Mouse (Mus musculus): ENCODE measurements around the gene Spint1. TPM values are rescaled to one million over a fixed set of nuclear protein-coding genes. Genes with fewer than 3 reads are reported as not detected.

Spint1 gene
- total and polyA plus RNA-seq, 3 experiments, result not detected

- DNase-seq (ENCODE audit: extremely low read depth), result no peak
- H3K27ac ChIP-seq (ENCODE audit: insufficient read depth, low read depth), result no peak overlapping the region
- H3K9ac ChIP-seq (ENCODE audit: insufficient read depth, low read depth), result no peak overlapping the region
- H3K79me2 ChIP-seq (replicated peaks; ENCODE audit: control insufficient read depth, extremely low read depth, insufficient read depth, poor library complexity, severe bottlenecking), result no peaks in the 10 kb centered on the region
- dilution Hi-C loops (cut with MboI; ENCODE audit: extremely low pct_ligation_motif_present, extremely low pct_unique_long_range_greater_than_20kb, low sequenced_read_pairs), result no loop called here
- no peaks in the 10 kb centered on the region for H3K9me3 ChIP-seq (replicated peaks; ENCODE audit: low read length)
- no peak overlapping the region for H3K4me3 ChIP-seq (replicated peaks in 1 of 3; ENCODE audit: low read depth in 2 of 3, low read length in 2 of 3, poor library complexity in 1 of 3)
- H3K4me2 ChIP-seq (ENCODE audit: insufficient read depth, low read depth, poor library complexity, severe bottlenecking), result peak overlapping the region; percentile 41; the same call in 1 of the 2 replicates
- peaks cover 30% of the 10 kb centered on the region for H3K27me3 ChIP-seq (replicated peaks)
- no peaks in the 10 kb centered on the region for H3K36me3 ChIP-seq (replicated peaks in 1 of 2; ENCODE audit: control insufficient read depth in 1 of 2, insufficient read depth in 1 of 2, low read length in 1 of 2)
- TF ChIP-seq SIN3A (IDR thresholded peaks at IDR 0.05; ENCODE audit: low read length), result no peak
- TF ChIP-seq EP300 (IDR thresholded peaks at IDR 0.05; ENCODE audit: low read length), result no peak
- TF ChIP-seq CTCF (conservative IDR thresholded peaks at IDR 0.05 in 1 of 2, IDR thresholded peaks at IDR 0.05 in 1 of 2; ENCODE audit: low read depth in 2 of 2, low read length in 2 of 2), result no peak
- H3K4me1 ChIP-seq (ENCODE audit: control insufficient read depth in 1 of 2, insufficient read depth in 2 of 2), result peaks cover 18 to 39% of the 10 kb centered on the region in 2 experiments
- in situ Hi-C loops (cut with MboI; ENCODE audit: low pct_ligation_motif_present, low pct_unique_long_range_greater_than_20kb, low sequenced_read_pairs), result no loop called here
These were observed 33.1 kb downstream of the Spint1 start for GRCm38 (mm10) chr2:119270286-119270642.

GRCm38 (mm10) chr2:119270643-119271331, 33.6 kb downstream of the Spint1 start, which contains the start of gene Rhov:
TSS of gene Rhov (minus strand) at chr2:119271272.
- in situ Hi-C loops (cut with MboI; ENCODE audit: low pct_ligation_motif_present, low pct_unique_long_range_greater_than_20kb, low sequenced_read_pairs), result no loop called here
- Histone ChIP-seq H3K9me3 (replicated peaks; ENCODE audit: low read length) (no peaks in the 10 kb centered on the region), H3K27me3 (replicated peaks) (peaks cover 30% of the 10 kb centered on the region), H3K27ac (ENCODE audit: insufficient read depth, low read depth) (no peak within 1 kb of the TSS), H3K79me2 (replicated peaks; ENCODE audit: control insufficient read depth, extremely low read depth, insufficient read depth, poor library complexity, severe bottlenecking) (no peaks in the 10 kb centered on the region), H3K9ac (ENCODE audit: insufficient read depth, low read depth) (peak within 1 kb of the TSS; percentile 11; the same call in 1 of the 2 replicates), H3K4me1 (ENCODE audit: control insufficient read depth in 1 of 2, insufficient read depth in 2 of 2) (peaks cover 18 to 39% of the 10 kb centered on the region in 2 experiments), H3K4me3 (replicated peaks in 1 of 3; ENCODE audit: low read depth in 2 of 3, low read length in 2 of 3, poor library complexity in 1 of 3) (peak within 1 kb of the TSS in 2 of 3 experiments; percentile 31 to 61), H3K4me2 (ENCODE audit: insufficient read depth, low read depth, poor library complexity, severe bottlenecking) (peak within 1 kb of the TSS; percentile 41), H3K36me3 (replicated peaks in 1 of 2; ENCODE audit: control insufficient read depth in 1 of 2, insufficient read depth in 1 of 2, low read length in 1 of 2) (no peaks in the 10 kb centered on the region)
- dilution Hi-C loops (cut with MboI; ENCODE audit: extremely low pct_ligation_motif_present, extremely low pct_unique_long_range_greater_than_20kb, low sequenced_read_pairs), result no loop called here
- TF ChIP-seq PAX5 (IDR thresholded peaks at IDR 0.05; ENCODE audit: low read length), result no peak
- no peak for TF ChIP-seq MEF2A (IDR thresholded peaks at IDR 0.05; ENCODE audit: borderline replicate concordance, low read depth, low read length)
- TF ChIP-seq TBP (conservative IDR thresholded peaks at IDR 0.05; ENCODE audit: low read depth, low read length), result peak; percentile 57; the same call in 1 of the 2 replicates
- TF ChIP-seq GABPA (IDR thresholded peaks at IDR 0.05; ENCODE audit: insufficient replicate concordance, low read depth, low read length), result no peak
- TF ChIP-seq POLR2A (IDR thresholded peaks at IDR 0.05; ENCODE audit: low read depth, low read length), result 0 out of 2 replicates have a peak, but pooled peaks have one; percentile 22
- 0 out of 2 replicates have a peak, but pooled peaks have one; percentile 39 for TF ChIP-seq UBTF (IDR thresholded peaks at IDR 0.05; ENCODE audit: low read depth, low read length)
- peak; percentile 29 for DNase-seq (ENCODE audit: extremely low read depth)

- dilution Hi-C loops (cut with MboI; ENCODE audit: extremely low pct_ligation_motif_present, extremely low pct_unique_long_range_greater_than_20kb, low sequenced_read_pairs), result no loop called here
- no peak for DNase-seq (ENCODE audit: extremely low read depth)
- TF ChIP-seq JUN (IDR thresholded peaks at IDR 0.05; ENCODE audit: insufficient read depth, low read depth, low read length), result no peak
- TF ChIP-seq MAX (IDR thresholded peaks at IDR 0.05; ENCODE audit: low read length), result no peak
- no peak for TF ChIP-seq ZKSCAN1 (IDR thresholded peaks at IDR 0.05; ENCODE audit: borderline replicate concordance, low read depth, low read length)
- TF ChIP-seq MYC (IDR thresholded peaks at IDR 0.05; ENCODE audit: low read depth, low read length), result no peak
- TF ChIP-seq IRF4 (IDR thresholded peaks at IDR 0.05; ENCODE audit: low read depth, low read length), result peak; percentile 41; the same call in 1 of the 2 replicates
- TF ChIP-seq E2F4 (IDR thresholded peaks at IDR 0.05; ENCODE audit: insufficient replicate concordance, low read depth, low read length), result no peak
- TF ChIP-seq SIN3A (IDR thresholded peaks at IDR 0.05; ENCODE audit: low read length), result no peak
- TF ChIP-seq MXI1 (IDR thresholded peaks at IDR 0.05; ENCODE audit: low read depth, low read length), result no peak
- peak; percentile 51 for TF ChIP-seq ETS1 (conservative IDR thresholded peaks at IDR 0.05; ENCODE audit: low read depth, low read length)
- TF ChIP-seq RCOR1 (conservative IDR thresholded peaks at IDR 0.05; ENCODE audit: low read depth, low read length), result no peak
- TF ChIP-seq RAD21 (IDR thresholded peaks at IDR 0.05; ENCODE audit: low read depth, low read length), result no peak
- no peak for TF ChIP-seq GABPA (IDR thresholded peaks at IDR 0.05; ENCODE audit: insufficient replicate concordance, low read depth, low read length)
- TF ChIP-seq CHD2 (IDR thresholded peaks at IDR 0.05; ENCODE audit: low read length), result no peak
- TF ChIP-seq KAT2A (IDR thresholded peaks at IDR 0.05; ENCODE audit: insufficient replicate concordance, low read length), result no peak
- no peak for TF ChIP-seq USF1 (IDR thresholded peaks at IDR 0.05; ENCODE audit: low read depth, low read length)
- no peak for TF ChIP-seq MAZ (IDR thresholded peaks at IDR 0.05; ENCODE audit: low read depth, low read length)
- no peak overlapping the region for H3K9ac ChIP-seq (ENCODE audit: insufficient read depth, low read depth)
- H3K4me1 ChIP-seq (ENCODE audit: control insufficient read depth in 1 of 2, insufficient read depth in 2 of 2), result peaks cover 12 to 26% of the 10 kb centered on the region in 2 experiments
- no peak overlapping the region for H3K4me2 ChIP-seq (ENCODE audit: insufficient read depth, low read depth, poor library complexity, severe bottlenecking)
- H3K27ac ChIP-seq (ENCODE audit: insufficient read depth, low read depth), result no peak overlapping the region
- no peaks in the 10 kb centered on the region for H3K9me3 ChIP-seq (replicated peaks; ENCODE audit: low read length)
- H3K79me2 ChIP-seq (replicated peaks; ENCODE audit: control insufficient read depth, extremely low read depth, insufficient read depth, poor library complexity, severe bottlenecking), result no peaks in the 10 kb centered on the region
- H3K27me3 ChIP-seq (replicated peaks), result peaks cover 20% of the 10 kb centered on the region
- no peaks in the 10 kb centered on the region for H3K36me3 ChIP-seq (replicated peaks in 1 of 2; ENCODE audit: control insufficient read depth in 1 of 2, insufficient read depth in 1 of 2, low read length in 1 of 2)
- in situ Hi-C loops (cut with MboI; ENCODE audit: low pct_ligation_motif_present, low pct_unique_long_range_greater_than_20kb, low sequenced_read_pairs), result no loop called here
- no peak overlapping the region for H3K4me3 ChIP-seq (replicated peaks in 1 of 3; ENCODE audit: low read depth in 2 of 3, low read length in 2 of 3, poor library complexity in 1 of 3)
These were observed 37.0 kb downstream of the Spint1 start for GRCm38 (mm10) chr2:119274126-119274525.

Measured in CH12.LX (cell line).